Mouse (Mus musculus): ENCODE measurements around the gene Asf1a. TPM values are rescaled to one million over a fixed set of nuclear protein-coding genes. Genes with fewer than 3 reads are reported as not detected.
A peak's percentile ranks its signal among the peaks of the same experiment; 100 is the strongest.
"Not testable (repeated sequence)": the region's sequence is repeated elsewhere in the genome, so short reads cannot be mapped to it uniquely, and the experiment has no call there.

Gene Asf1a
- polyA plus RNA-seq, 1 experiment, result 44.3 TPM

DNA sequence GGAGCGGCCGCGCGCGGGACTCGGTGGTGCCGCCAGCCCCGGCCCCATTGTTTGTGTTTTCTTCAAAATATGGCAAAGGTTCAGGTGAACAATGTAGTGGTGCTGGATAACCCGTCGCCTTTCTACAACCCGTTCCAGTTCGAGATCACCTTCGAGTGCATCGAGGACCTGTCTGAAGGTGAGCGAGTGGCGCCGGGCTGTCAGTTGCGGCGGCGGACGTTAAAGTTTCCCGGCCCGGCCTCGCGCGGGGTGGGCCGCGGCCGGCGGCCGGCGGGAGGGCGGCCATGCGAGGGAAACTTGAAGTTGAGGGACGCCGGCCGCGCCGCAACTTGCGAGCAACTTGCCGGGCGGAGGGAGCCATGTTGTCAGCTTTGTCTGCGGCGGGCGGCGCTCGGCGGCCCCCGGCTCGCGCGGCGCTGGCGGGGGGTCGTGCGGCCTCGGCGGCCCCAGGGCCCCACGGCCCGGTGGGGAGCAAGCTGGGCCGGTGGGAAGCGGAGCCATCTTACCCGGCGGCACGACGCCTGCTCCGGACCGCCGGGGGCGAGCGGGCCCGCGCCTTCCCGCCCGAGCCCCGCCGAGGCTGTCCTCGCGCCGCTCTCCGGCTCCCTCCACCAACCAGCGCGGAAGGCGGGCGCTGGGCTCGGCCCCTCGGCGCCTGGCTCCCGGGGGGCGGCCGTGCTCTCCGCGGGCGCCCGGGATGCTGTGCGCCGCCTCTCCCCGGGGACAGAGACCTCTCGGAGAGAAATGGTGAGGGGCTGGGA, 744 bp downstream of the Asf1a start:
- Histone ChIP-seq H3K4me3 (ENCODE audit: insufficient read depth, low read length) (peak overlapping the region; percentile 98), H3K27ac (ENCODE audit: insufficient read depth, low read length) (peak overlapping the region; percentile 66), H3K4me1 (ENCODE audit: control insufficient read depth, insufficient read depth, low read length) (peaks cover 5% of the 10 kb centered on the region; the same call in 1 of the 2 replicates)
- TF ChIP-seq CTCF (IDR thresholded peaks at IDR 0.05; ENCODE audit: borderline replicate concordance, insufficient read depth, low read length), result no peak
- TF ChIP-seq POLR2A (IDR thresholded peaks at IDR 0.05; ENCODE audit: low read depth, low read length), result no peak

GRCm38 (mm10) chr10:53598821-53599220, 2.3 kb downstream of the Asf1a start:
- Histone ChIP-seq H3K27ac (ENCODE audit: insufficient read depth, low read length) (no peak overlapping the region), H3K4me1 (ENCODE audit: control insufficient read depth, insufficient read depth, low read length) (peaks cover 5% of the 10 kb centered on the region; the same call in 1 of the 2 replicates), H3K4me3 (ENCODE audit: insufficient read depth, low read length) (peak overlapping the region; percentile 19; the same call in 1 of the 2 replicates)
- TF ChIP-seq CTCF (IDR thresholded peaks at IDR 0.05; ENCODE audit: borderline replicate concordance, insufficient read depth, low read length), result no peak
- no peak for TF ChIP-seq POLR2A (IDR thresholded peaks at IDR 0.05; ENCODE audit: low read depth, low read length)

DNA sequence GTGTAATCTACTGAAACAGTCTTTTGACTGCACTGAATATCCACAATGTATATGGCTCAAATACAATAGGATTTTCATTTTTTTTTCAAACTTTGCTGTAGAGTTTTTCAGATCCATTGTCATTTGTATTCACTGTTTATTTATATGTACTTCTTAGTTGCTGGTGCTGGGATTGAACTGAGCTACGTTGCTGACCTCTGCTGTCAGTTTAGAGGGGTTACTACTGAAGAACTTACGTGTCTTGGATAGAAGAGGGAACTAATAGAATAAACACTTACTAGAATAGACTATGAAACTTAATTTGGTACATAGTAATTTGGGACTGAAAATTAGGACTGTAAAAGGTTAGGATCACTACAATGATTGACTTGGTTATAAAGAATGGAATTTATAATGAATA, 8.8 kb downstream of the Asf1a start:
- TF ChIP-seq CTCF (IDR thresholded peaks at IDR 0.05; ENCODE audit: borderline replicate concordance, insufficient read depth, low read length), result no peak
- TF ChIP-seq POLR2A (IDR thresholded peaks at IDR 0.05; ENCODE audit: low read depth, low read length), result no peak

GRCm38 (mm10) chr10:53608274-53608673, 11.7 kb downstream of the Asf1a start:
- TF ChIP-seq POLR2A (IDR thresholded peaks at IDR 0.05; ENCODE audit: low read depth, low read length), result no peak
- no peak for TF ChIP-seq CTCF (IDR thresholded peaks at IDR 0.05; ENCODE audit: borderline replicate concordance, insufficient read depth, low read length)
- Histone ChIP-seq H3K4me3 (ENCODE audit: insufficient read depth, low read length) (no peak overlapping the region), H3K27ac (ENCODE audit: insufficient read depth, low read length) (no peak overlapping the region)

More for the DNA sequence above, 8.8 kb downstream of the Asf1a start:
- H3K4me1 ChIP-seq (ENCODE audit: control insufficient read depth, insufficient read depth, low read length), result no peaks in the 10 kb centered on the region
- no peak overlapping the region for H3K27ac ChIP-seq (ENCODE audit: insufficient read depth, low read length)
- H3K4me3 ChIP-seq (ENCODE audit: insufficient read depth, low read length), result no peak overlapping the region

GRCm38 (mm10) chr10:53612172-53612571, 15.6 kb downstream of the Asf1a start:
- Histone ChIP-seq H3K27ac (ENCODE audit: insufficient read depth, low read length) (no peak overlapping the region), H3K4me3 (ENCODE audit: insufficient read depth, low read length) (no peak overlapping the region), H3K4me1 (ENCODE audit: control insufficient read depth, insufficient read depth, low read length) (no peaks in the 10 kb centered on the region)
- no peak for TF ChIP-seq POLR2A (IDR thresholded peaks at IDR 0.05; ENCODE audit: low read depth, low read length)
- no peak for TF ChIP-seq CTCF (IDR thresholded peaks at IDR 0.05; ENCODE audit: borderline replicate concordance, insufficient read depth, low read length)

More at GRCm38 (mm10) chr10:53608274-53608673, 11.7 kb downstream of the Asf1a start:
- H3K4me1 ChIP-seq (ENCODE audit: control insufficient read depth, insufficient read depth, low read length), result no peaks in the 10 kb centered on the region

GRCm38 (mm10) chr10:53613955-53614354, 17.4 kb downstream of the Asf1a start:
- Histone ChIP-seq H3K4me1 (ENCODE audit: control insufficient read depth, insufficient read depth, low read length) (no peaks in the 10 kb centered on the region), H3K4me3 (ENCODE audit: insufficient read depth, low read length) (no peak overlapping the region), H3K27ac (ENCODE audit: insufficient read depth, low read length) (no peak overlapping the region)
- TF ChIP-seq CTCF (IDR thresholded peaks at IDR 0.05; ENCODE audit: borderline replicate concordance, insufficient read depth, low read length) (no peak), POLR2A (IDR thresholded peaks at IDR 0.05; ENCODE audit: low read depth, low read length) (no peak)

DNA sequence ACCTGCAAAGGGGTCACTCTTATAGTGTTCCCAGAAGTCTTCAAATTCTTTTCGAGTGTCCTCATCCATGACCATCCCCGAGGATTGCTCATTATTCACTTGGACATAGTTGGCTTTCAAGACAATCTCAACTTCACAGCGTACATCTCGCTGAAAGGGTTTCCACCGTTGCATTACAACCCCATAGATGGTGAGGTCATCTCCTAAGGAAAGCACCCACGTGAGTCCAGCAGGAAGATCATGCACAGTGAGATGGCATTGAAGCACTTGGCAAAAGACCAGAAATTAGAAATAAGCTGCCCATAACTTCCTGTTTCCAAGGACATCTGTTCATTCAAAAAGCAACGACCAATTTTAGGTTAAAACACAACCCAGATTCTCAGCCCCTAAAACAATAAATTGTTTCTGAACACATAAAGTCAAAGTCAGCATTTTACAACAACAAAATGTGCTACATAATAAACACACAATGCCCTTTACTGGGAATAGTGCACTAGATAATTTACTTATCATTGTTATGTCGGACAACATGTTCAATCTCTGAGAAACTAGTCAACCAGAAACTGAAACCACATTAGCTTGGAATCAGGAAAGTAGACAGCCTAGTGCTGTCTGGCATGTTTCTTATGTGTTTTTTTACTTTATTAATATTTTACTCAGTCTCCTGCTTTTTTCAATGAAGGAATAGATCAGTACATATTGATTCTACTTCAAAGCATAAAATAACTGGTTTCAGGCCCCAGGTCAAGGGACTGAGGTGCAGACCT, 19.5 kb downstream of the Asf1a start:
- no peak overlapping the region for H3K4me3 ChIP-seq (ENCODE audit: insufficient read depth, low read length)
- H3K4me1 ChIP-seq (ENCODE audit: control insufficient read depth, insufficient read depth, low read length), result no peaks in the 10 kb centered on the region
- H3K27ac ChIP-seq (ENCODE audit: insufficient read depth, low read length), result no peak overlapping the region
- TF ChIP-seq CTCF (IDR thresholded peaks at IDR 0.05; ENCODE audit: borderline replicate concordance, insufficient read depth, low read length) (no peak), POLR2A (IDR thresholded peaks at IDR 0.05; ENCODE audit: low read depth, low read length) (no peak)

- Histone ChIP-seq H3K4me3 (ENCODE audit: insufficient read depth, low read length) (peak overlapping the region; percentile 87), H3K4me1 (ENCODE audit: control insufficient read depth, insufficient read depth, low read length) (no peaks in the 10 kb centered on the region), H3K27ac (ENCODE audit: insufficient read depth, low read length) (peak overlapping the region; percentile 84)
- TF ChIP-seq POLR2A (IDR thresholded peaks at IDR 0.05; ENCODE audit: low read depth, low read length) (peak; percentile 69), CTCF (IDR thresholded peaks at IDR 0.05; ENCODE audit: borderline replicate concordance, insufficient read depth, low read length) (no peak)
These were observed 32.8 kb downstream of the Asf1a start for GRCm38 (mm10) chr10:53629247-53629917.

- no peaks in the 10 kb centered on the region for H3K4me1 ChIP-seq (ENCODE audit: control insufficient read depth, insufficient read depth, low read length)
- TF ChIP-seq CTCF (IDR thresholded peaks at IDR 0.05; ENCODE audit: borderline replicate concordance, insufficient read depth, low read length) (no peak), POLR2A (IDR thresholded peaks at IDR 0.05; ENCODE audit: low read depth, low read length) (no peak)
- peak overlapping the region; percentile 84 for H3K27ac ChIP-seq (ENCODE audit: insufficient read depth, low read length)
- H3K4me3 ChIP-seq (ENCODE audit: insufficient read depth, low read length), result peak overlapping the region; percentile 87
These were observed 33.3 kb downstream of the Asf1a start for GRCm38 (mm10) chr10:53629918-53630250.

DNA sequence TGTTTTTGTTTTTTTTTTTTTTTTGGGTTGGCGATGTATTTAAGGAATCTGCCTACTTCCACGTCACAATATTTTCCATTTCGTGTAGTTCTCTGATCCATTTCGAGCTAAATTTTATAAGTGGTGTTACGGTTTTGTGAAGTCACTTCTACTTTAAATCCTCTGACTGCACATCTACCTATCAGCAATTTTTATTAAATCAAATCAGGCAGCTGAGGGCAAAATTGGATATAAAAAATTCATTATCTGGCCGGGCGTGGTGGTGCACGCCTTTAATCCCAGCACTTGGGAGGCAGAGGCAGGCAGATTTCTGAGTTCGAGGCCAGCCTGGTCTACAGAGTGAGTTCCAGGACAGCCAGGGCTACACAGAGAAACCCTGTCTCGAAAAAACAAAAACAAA, 33.8 kb downstream of the Asf1a start, which contains the start of gene Mcm9:
Gene Mcm9, minus strand, starts transcription at position 101 of the 400 bp plus-strand sequence.
- peak within 1 kb of the TSS; percentile 84 for H3K27ac ChIP-seq (ENCODE audit: insufficient read depth, low read length)
- not testable (repeated sequence) for H3K4me1 ChIP-seq (ENCODE audit: control insufficient read depth, insufficient read depth, low read length)
- H3K4me3 ChIP-seq (ENCODE audit: insufficient read depth, low read length), result peak within 1 kb of the TSS; percentile 87

Measured in embryonic fibroblast, embryonic 13.5 days (primary cell).